Mouse (Mus musculus) urinary bladder, postnatal 36 days (tissue): ENCODE measurements at regions not wholly inside any gene's neighbourhood (a gene's known extent, or its start where the extent isn't known, plus 50 kb on each side); places are given as distances from the start of the nearest gene placed in this dataset.

Source experiments
- DNase-seq, 2 experiments: peaks; one replicate each; pipeline ENCODE4 v3.0.0; 2022; ENCODE audit warnings: low spot score in 2 of 2, mixed read lengths in 1 of 2

DNA sequence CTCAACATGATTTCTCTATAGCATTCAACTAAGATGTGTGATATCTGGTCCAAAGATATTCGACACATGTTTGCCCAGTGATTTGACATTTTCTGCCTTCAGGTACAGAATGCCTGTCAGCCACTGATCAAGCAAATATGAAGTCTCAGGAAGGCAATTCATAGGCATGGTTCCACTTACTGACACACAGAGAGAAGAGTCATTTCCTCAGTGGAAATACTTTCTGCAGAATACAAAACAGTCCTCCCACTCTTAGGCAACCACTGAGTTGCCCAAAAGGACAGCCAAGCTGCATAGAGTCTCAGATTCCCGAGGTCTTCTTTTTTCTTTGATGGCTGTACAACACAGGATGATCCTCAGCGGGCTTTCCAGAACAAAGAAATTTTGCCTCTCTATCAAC is 110.9 kb downstream of the Ndufa4 start:
- no peak for DNase-seq

DNA sequence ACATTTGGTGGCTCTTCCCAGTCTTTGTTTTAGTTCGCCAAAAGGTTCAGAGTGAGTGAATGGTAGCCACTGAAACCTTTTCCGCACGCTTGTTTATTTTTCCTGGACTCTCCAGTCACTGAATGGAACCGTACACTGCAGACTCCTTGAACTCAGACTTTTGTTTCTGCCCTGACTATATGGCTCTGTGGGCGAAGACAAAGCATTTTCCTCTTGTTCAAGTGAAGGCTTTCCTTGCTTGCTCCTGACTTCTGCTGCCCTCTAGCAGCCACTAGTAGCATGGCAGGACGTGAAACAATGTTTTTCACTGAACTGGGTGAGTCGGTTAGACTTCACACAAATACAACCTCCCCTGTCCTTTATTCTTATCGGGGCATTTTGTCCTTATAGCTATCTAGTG is 113.9 kb downstream of the Ndufa4 start:
- peak; percentile 1 to 3 for DNase-seq

DNA sequence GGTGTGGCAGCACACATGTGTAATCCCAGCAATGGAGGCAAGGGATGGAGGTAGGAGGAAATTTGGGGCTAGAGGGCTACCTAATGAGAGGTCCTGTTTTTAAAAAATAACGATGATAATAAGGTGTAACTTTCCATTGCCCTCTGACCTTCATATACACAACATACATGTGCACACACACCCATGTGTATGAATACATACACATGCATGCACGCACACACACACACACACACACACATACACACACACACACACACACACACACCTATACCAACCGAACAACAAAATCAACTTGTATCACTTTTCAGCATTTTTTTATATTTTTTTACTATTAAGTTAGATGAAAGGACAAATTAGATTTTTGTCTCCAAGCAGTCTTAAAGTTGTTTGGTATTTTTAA is 115.1 kb downstream of the Ndufa4 start:
- no peak for DNase-seq

DNA sequence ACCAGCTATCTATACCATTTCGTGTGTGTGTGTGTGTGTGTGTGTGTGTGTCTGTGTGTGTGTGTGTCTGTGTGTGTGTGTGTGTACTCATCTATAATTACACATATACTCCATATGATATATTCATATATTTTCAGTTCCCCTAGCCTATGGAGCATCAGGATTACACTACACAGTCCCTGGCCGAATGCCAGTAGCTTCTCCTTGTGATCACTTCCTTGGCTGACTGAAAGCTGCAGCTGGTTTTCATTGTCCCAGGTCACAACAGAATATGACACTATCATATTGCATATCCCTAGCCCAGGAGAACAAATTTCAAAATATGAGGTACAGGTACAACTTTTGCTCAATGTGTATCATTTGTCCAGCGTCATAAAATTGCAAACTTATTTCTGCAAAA is 116.2 kb downstream of the Ndufa4 start:
- DNase-seq: no peak

DNA sequence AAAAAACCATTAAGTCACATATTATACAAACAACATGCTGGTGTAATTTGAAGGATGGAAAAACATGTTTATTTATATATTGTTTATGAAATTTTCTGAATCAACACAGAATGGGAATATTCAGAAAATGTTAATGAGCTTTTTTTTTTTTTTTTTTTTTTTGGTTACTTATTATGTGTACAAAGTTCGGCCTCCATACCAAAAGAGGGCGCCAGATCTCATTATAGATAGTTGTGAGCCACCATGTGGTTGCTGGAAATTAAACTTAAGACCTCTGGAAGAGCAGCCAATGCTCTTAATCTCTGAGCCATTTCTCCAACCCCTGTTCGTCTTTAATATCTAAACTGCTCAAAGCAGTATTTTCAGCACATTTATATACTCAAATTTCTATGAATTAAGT is 133.3 kb downstream of the Ndufa4 start:
- DNase-seq: no peak

DNA sequence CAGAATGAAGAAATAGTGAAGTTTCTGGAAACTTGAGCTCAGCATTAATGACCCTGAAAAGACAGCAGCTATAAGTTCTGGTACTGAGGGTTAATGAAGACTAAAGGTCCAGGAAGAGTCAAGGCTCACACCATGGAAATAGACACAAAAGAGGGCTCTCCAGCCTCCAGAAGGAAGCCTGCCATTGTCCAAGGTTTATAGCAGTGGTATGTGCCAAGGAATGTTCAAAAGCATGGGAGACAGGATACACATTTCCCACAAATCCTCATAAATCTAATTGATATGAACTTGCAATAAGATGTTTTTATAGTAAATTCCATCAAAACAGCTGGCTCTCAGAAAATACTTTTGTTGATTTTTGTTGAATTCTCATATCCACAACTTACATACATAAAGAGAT is 144.4 kb downstream of the Ndufa4 start:
- DNase-seq: no peak

DNA sequence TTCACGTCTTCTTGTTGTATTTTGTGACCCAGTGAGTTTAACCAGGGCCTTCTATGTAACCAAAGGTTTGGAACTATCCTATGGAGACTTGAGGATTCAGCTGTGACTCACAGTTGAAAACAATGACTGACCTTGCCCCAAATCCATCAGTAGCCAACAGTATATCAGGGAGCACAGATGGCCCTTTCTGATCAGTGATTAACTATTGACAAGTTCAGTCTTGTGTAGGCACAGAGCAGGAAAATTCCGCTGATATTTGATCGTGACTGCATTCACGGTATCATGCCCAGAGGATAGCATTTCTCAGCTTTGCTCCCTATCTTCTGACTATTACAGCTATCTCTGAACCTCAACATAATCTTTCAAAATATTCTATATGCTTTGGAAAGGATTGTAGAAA is 169.6 kb downstream of the Ndufa4 start:
- DNase-seq: no peak

DNA sequence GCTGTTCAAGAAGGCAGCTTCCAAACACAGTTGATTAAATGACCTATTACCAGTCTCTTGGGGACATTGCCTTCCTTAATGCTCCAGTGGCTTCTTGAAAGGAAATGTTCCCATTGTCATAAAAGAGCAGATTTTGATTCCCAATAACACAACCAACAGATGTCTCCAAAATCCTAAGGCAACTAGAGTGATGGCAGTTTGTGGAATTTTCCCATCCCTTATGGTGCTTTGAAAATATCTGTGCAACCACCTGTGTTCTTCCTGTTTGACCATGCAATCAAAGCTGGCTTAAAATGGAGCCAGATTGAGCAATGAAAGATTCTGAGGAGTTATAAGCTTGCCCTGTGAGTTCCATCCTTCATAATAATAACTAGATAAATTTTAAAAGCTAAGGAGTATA is 176.2 kb downstream of the Ndufa4 start:
- DNase-seq: no peak

DNA sequence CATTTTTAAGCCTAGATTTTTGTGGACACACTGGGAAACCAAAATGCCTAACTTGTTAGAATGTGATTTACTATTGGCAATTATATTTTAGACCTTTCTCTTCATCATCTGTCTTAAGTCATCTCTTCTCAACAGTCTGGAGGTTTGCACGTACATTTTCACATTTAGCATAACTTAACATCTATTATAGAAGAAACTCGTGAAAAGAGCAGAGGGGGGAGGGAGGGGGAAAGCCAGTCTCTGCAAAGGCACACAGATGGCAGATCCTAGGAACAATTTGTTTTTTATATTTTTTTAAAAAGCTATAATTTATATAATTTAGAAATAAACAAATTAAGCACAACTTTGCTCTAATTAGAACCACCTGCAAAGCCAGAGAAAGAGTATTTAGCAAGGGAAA is 176.6 kb downstream of the Ndufa4 start:
- DNase-seq: no peak

DNA sequence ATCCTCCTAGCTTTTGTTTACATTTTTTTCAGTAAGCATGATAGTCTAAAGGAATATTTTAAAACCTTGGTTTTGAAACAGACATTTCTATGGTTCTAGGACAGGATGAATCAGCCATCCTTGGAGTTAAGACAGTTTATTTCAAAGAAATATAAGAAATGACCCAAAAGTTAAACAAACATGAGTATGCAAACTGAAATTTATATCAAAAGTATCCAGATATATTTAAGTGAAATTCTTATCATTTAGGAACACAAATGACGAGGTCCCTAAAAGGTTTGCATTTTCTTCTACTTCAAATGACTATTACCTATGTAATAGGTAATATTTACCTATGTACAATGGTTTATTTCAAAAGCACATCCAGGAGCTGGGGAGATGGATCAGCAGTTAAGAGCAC is 179.5 kb downstream of the Ndufa4 start:
- DNase-seq: no peak

DNA sequence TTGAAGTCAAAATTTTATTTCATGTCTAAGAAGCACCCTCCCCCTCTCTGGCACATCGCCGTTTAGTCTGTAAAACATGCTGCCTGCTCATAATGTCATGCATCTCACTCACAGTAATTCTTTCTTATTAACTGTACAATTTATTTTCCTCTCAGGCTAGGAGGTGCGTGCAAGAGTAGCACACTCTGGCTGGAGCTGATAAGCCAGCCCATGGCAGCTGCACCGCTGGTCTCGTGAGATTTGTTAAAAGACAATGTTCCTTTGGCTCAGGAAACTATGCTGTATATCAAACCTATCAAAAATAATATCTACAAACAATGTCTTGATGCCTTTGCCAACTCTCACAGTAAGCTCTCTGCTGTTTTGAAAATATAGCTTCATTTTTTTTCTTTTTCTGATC is 179.9 kb downstream of the Ndufa4 start:
- DNase-seq: no peak

DNA sequence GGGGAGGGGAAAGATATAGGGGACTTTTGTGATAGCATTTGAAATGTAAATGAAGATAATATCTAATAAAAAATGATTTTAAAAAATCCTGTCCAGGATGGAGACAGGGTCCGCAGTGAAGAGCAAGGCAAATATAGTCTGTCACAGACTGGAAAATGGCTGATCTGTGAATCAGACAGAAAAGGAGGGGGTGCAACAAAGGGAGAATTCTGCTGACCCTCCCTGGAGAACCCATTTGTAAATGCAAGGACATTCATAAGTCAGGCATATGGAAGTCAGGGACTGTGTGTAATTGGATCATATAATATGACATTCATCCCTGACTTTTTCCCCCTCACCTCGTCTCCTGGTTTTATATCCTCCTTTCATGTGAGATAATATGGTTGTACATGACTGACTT is 183.8 kb downstream of the Ndufa4 start:
- no peak for DNase-seq

DNA sequence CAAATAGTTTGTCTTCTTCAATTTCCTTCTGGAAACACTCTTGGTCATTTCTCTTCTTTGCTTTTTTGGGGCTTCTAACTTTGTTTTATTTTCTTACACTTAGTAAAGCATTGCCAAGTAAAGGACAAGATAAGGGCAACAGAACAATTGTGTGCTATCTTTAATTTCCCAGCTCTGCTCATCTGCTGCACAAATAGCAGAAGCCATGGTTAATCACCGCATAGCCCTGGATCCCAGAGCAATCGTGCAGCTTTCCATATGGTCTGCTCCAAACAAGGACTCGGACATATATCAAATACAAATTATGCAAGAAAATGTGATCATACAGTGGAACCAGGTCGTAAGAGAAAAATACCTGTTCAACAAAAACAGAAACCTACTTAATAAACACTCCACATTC is 187.0 kb downstream of the Ndufa4 start:
- DNase-seq: no peak

DNA sequence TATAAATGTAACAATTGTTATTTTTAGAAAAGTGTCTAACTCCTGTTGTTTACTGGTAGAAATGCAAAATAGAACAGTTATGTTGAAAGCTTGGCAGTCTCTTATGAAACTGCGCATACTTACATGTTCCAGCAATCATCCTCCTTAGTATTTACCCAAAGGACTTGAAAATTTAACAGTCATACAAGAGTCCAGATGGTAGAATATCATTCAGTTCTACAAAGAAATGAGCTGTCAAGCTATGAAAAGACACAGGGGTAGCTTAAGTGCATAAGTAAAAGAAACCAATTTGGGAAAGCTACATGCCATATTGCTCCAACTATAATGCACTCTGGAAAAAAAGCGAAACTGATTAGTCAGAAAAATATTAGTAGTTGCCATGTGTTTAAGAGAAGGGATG is 196.7 kb downstream of the Ndufa4 start:
- DNase-seq: no peak

DNA sequence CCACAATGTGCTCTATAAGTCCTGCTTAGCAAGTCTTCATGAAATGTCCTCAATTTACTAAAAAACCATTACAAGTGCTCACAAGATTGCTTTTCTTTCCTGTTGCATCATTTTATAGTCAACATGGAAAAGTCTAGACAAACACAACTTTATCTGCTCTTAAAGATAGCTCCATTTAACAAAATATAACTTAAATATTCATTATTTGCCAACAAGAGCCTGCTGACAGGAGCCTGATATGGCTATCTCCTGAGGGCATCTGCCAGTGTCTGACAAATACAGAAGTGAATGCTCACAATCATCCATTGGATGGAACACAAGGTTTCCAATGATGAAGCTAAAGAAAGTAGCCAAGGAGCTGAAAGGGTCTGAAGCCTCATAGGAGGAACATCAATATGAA is 197.8 kb downstream of the Ndufa4 start:
- DNase-seq: no peak
